Mouse (Mus musculus) G1E (cell line): ENCODE measurements around the gene Spats1.

ENCODE experiments used
- CTCF ChIP-seq: IDR thresholded peaks from 2 replicates; pipeline ENCODE4 v1.5.1; 2012; ENCODE audit warnings: low read depth, low read length, inconsistent platforms, mixed read lengths
- GATA1 ChIP-seq: IDR thresholded peaks from 2 replicates; pipeline ENCODE4 v1.6.1; 2012; ENCODE audit warnings: borderline replicate concordance, low read length, inconsistent platforms, mixed read lengths
- GATA2 ChIP-seq: IDR thresholded peaks from 2 replicates; pipeline ENCODE4 v1.6.1; 2012; ENCODE audit warnings: low read depth, low read length, inconsistent platforms, borderline replicate concordance
- POLR2AphosphoS5 ChIP-seq: IDR thresholded peaks from 2 replicates; pipeline ENCODE4 v1.6.1; 2012; ENCODE audit warnings: low read depth, low read length, inconsistent platforms; ENCODE audit not compliant: insufficient replicate concordance
- TAL1 ChIP-seq: conservative IDR thresholded peaks from 2 replicates; pipeline ENCODE4 v1.6.1; 2012; ENCODE audit warnings: low read depth, low read length, inconsistent platforms, mixed read lengths

- TF ChIP-seq CTCF = no peak
- no peak for TF ChIP-seq TAL1
- no peak for TF ChIP-seq GATA1
- TF ChIP-seq GATA2 = no peak
- TF ChIP-seq POLR2AphosphoS5 = no peak
Observed at GRCm38 (mm10) chr17:45474146-45474545, 1.1 kb downstream of the Spats1 start.
